Mouse (Mus musculus) megakaryocyte, embryonic 14.5 days (primary cell): ENCODE measurements at regions not wholly inside any gene's neighbourhood (a gene's known extent, or its start where the extent isn't known, plus 50 kb on each side); places are given as distances from the start of the nearest gene placed in this dataset.

Experiments used
- FLI1 ChIP-seq: IDR thresholded peaks from 2 replicates; pipeline ENCODE4 v1.6.1; 2012; ENCODE audit warnings: low read length, inconsistent platforms, mixed read lengths
- GATA1 ChIP-seq: IDR thresholded peaks from 3 replicates; pipeline ENCODE4 v1.6.1; 2012; ENCODE audit warnings: mixed read lengths, low read length, inconsistent platforms, borderline replicate concordance

DNA sequence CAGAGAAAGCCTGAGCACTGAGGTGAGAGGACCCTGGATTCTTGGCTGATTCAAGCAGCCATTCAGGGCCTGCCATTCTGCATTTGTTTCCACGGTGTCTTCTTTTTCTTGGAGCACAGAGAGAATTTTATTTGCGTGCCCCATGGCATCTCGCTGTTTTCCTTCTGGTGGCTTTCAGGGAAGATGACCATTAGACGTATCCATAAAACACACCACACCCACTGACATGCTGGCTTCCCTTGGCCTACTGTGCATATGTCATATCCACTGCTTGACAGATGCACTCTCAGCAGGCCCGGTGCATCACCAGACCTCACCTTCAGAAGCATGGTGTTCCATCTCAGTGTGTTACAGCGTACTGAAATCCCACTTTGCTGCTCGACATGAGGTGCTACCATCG lies 131.0 kb upstream of the Cnr1 start:
- no peak for TF ChIP-seq GATA1
- no peak for TF ChIP-seq FLI1
